Mouse (Mus musculus) adrenal gland, postnatal 25 days (tissue): ENCODE measurements at regions not wholly inside any gene's neighbourhood (a gene's known extent, or its start where the extent isn't known, plus 50 kb on each side); places are given as distances from the start of the nearest gene placed in this dataset.

Experiments
- DNase-seq: peaks from one replicate; pipeline ENCODE4 v3.0.0; 2021; ENCODE audit warnings: mixed read lengths

GRCm38 (mm10) chr13:33721851-33722250 is 60.6 kb downstream of the Serpinb6d start:
- no peak for DNase-seq

- DNase-seq, result peak; percentile 66
Measured at GRCm38 (mm10) chr13:33762293-33763125, 80.7 kb downstream of the Serpinb6e start.

- no peak for DNase-seq
Measured at GRCm38 (mm10) chr13:33763295-33763916, 79.8 kb downstream of the Serpinb6e start.
